Mouse (Mus musculus) neutrophil, adult 5-6 weeks (primary cell): ENCODE data around the gene Napepld. TPM values are rescaled to one million over a fixed set of nuclear protein-coding genes. Genes with fewer than 3 reads are reported as not detected.

Source experiments
- ATAC-seq: fragments of 151-379, 151-347 bp; 2 replicates; pipeline ENCODE4 v1.8.0; 2017; ENCODE audit warnings: mild to moderate bottlenecking, moderate TSS enrichment; ENCODE audit not compliant: insufficient number of reproducible peaks, poor library complexity, low FRiP score, severe bottlenecking; ENCODE audit errors: extremely low read depth
- total RNA-seq: library from RNA; stranded (forward); fragments of 200-1000 nt; gene quantifications from 2 replicates; pipeline ENCODE4 v1.2.3, GENCODE M21; 2017

Napepld gene
- 1.7 and 2.0 TPM in 2 replicates for total RNA-seq

GRCm38 (mm10) chr5:21701351-21702008 is at the start of gene Napepld:
TSS of gene Napepld (minus strand) at chr5:21701396.
- peak; percentile 95 for ATAC-seq

GRCm38 (mm10) chr5:21745966-21746365 is 44.8 kb upstream of the Napepld start:
- ATAC-seq: no peak

GRCm38 (mm10) chr5:21744651-21745050 is 43.5 kb upstream of the Napepld start:
- ATAC-seq: no peak

- no peak for ATAC-seq
Observed at GRCm38 (mm10) chr5:21743606-21744005, 42.4 kb upstream of the Napepld start.

- ATAC-seq: no peak
Observed at GRCm38 (mm10) chr5:21739881-21740280, 38.7 kb upstream of the Napepld start.

GRCm38 (mm10) chr5:21739120-21739519 is 37.9 kb upstream of the Napepld start:
- ATAC-seq: no peak

- no peak for ATAC-seq
Observed at GRCm38 (mm10) chr5:21737620-21738019, 36.4 kb upstream of the Napepld start.

- peak; percentile 94 for ATAC-seq
Observed at GRCm38 (mm10) chr5:21736956-21737585, 35.9 kb upstream of the Napepld start, which contains the start of gene Pmpcb. TSS of gene Pmpcb (plus strand) at chr5:21737141.

GRCm38 (mm10) chr5:21736046-21736445 is 34.9 kb upstream of the Napepld start:
- no peak for ATAC-seq

- peak; percentile 56; the same call in 1 of the 2 replicates for ATAC-seq
Observed at GRCm38 (mm10) chr5:21735584-21735983, 34.4 kb upstream of the Napepld start.

- no peak for ATAC-seq
Observed at GRCm38 (mm10) chr5:21735100-21735499, 33.9 kb upstream of the Napepld start.

- no peak for ATAC-seq
Observed at GRCm38 (mm10) chr5:21732930-21733329, 31.7 kb upstream of the Napepld start.

GRCm38 (mm10) chr5:21732177-21732911 is 31.1 kb upstream of the Napepld start:
- no peak for ATAC-seq

GRCm38 (mm10) chr5:21729107-21729506 is 27.9 kb upstream of the Napepld start:
- ATAC-seq: no peak

- no peak for ATAC-seq
Observed at GRCm38 (mm10) chr5:21724872-21725271, 23.7 kb upstream of the Napepld start.

- no peak for ATAC-seq
Observed at GRCm38 (mm10) chr5:21724427-21724826, 23.2 kb upstream of the Napepld start.

- ATAC-seq: no peak
Observed at GRCm38 (mm10) chr5:21719209-21719608, 18.0 kb upstream of the Napepld start.

GRCm38 (mm10) chr5:21718546-21718945 is 17.4 kb upstream of the Napepld start:
- no peak for ATAC-seq

- no peak for ATAC-seq
Observed at GRCm38 (mm10) chr5:21717165-21717715, 16.0 kb upstream of the Napepld start.

- no peak for ATAC-seq
Observed at GRCm38 (mm10) chr5:21714447-21714846, 13.3 kb upstream of the Napepld start.
